Mouse (Mus musculus) liver, embryonic 15.5 days (tissue): Measurements from ENCODE around the gene Tekt5. TPM values are rescaled to one million over a fixed set of nuclear protein-coding genes. Genes with fewer than 3 reads are reported as not detected.

Source experiments
- ATAC-seq: fragments of 200-750 bp; cut with Nextera tagmentation; 2 replicates; pipeline ENCODE4 v1.8.0; 2017; ENCODE audit warnings: moderate number of reproducible peaks, mild to moderate bottlenecking, moderate library complexity; ENCODE audit not compliant: insufficient read depth
- H3K27ac ChIP-seq: fragments of 300-500 bp; sonication (generic); replicated peaks from 2 replicates; pipeline ENCODE4 v1.5.1; 2015; ENCODE audit warnings: mild to moderate bottlenecking, inconsistent platforms
- H3K27me3 ChIP-seq: fragments of 300-500 bp; sonication (generic); 2 replicates; pipeline ENCODE4 v1.6.1; 2015; ENCODE audit warnings: mild to moderate bottlenecking, inconsistent platforms
- H3K36me3 ChIP-seq: fragments of 300-500 bp; sonication (generic); replicated peaks from 2 replicates; pipeline ENCODE4 v1.6.1; 2015; ENCODE audit warnings: moderate library complexity, mild to moderate bottlenecking, inconsistent platforms
- H3K4me1 ChIP-seq: fragments of 300-500 bp; sonication (generic); replicated peaks from 2 replicates; pipeline ENCODE4 v1.6.1; 2015; ENCODE audit warnings: inconsistent platforms
- H3K4me2 ChIP-seq: fragments of 300-500 bp; sonication (generic); 2 replicates; pipeline ENCODE4 v1.6.1; 2015; ENCODE audit warnings: moderate library complexity, mild to moderate bottlenecking, inconsistent platforms
- H3K4me3 ChIP-seq: fragments of 300-500 bp; sonication (generic); replicated peaks from 2 replicates; pipeline ENCODE4 v1.5.1; 2015; ENCODE audit warnings: mild to moderate bottlenecking, inconsistent platforms
- H3K9ac ChIP-seq: fragments of 300-500 bp; sonication (generic); 2 replicates; pipeline ENCODE4 v1.6.1; 2015; ENCODE audit warnings: moderate library complexity, mild to moderate bottlenecking, inconsistent platforms
- H3K9me3 ChIP-seq: fragments of 300-500 bp; sonication (generic); replicated peaks from 2 replicates; pipeline ENCODE4 v1.6.1; 2016; ENCODE audit warnings: inconsistent platforms
- WGBS: fragments of 180-500 bp; shearing (Covaris S2); methylation state at CpG from one replicate; pipeline ENCODE4 v1.1.7; 2015; ENCODE audit warnings: mixed read lengths; ENCODE audit not compliant: insufficient replicate concordance; 5-methylcytosine and 5-hydroxymethylcytosine counted together
- polyA plus RNA-seq: library from polyadenylated mRNA; unstranded; fragments of >200 nt; fragmentation: Nextera tagmentation; extraction: Ambion mirVana; gene quantifications from 2 replicates; pipeline ENCODE4 v1.2.1, GENCODE M21; 2015

The Tekt5 gene
- polyA plus RNA-seq, 1 experiment from 2014 or later = 0.28 TPM

DNA sequence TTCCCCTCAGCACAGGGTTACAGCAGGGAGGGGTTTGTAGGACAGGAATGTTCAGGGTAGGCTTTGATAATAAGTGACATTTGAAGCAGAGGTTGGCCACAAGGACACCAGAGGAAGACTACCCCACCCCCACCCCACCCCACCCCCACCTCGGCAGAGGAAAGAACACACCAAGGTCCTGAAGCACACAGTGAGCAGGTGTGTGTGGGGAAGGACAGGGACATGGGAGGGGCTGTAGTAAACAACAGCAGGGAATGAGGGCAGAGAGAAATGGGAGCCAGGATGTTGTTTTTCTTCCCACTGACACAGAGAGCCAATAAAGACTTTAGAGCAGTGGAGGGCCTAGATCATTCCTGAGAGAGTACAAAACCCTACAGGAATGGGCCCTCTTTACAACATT, 18.0 kb downstream of the Tekt5 start:
- Histone ChIP-seq H3K4me1 (no peaks in the 10 kb centered on the region), H3K9me3 (no peaks in the 10 kb centered on the region), H3K4me3 (no peak overlapping the region), H3K9ac (no peak overlapping the region), H3K36me3 (no peaks in the 10 kb centered on the region), H3K4me2 (no peak overlapping the region), H3K27ac (no peak overlapping the region), H3K27me3 (peaks cover 31% of the 10 kb centered on the region; the same call in 1 of the 2 replicates)
- ATAC-seq = no peak
- 16% methylated on average over 1 of the region's 1 CpGs for WGBS

DNA sequence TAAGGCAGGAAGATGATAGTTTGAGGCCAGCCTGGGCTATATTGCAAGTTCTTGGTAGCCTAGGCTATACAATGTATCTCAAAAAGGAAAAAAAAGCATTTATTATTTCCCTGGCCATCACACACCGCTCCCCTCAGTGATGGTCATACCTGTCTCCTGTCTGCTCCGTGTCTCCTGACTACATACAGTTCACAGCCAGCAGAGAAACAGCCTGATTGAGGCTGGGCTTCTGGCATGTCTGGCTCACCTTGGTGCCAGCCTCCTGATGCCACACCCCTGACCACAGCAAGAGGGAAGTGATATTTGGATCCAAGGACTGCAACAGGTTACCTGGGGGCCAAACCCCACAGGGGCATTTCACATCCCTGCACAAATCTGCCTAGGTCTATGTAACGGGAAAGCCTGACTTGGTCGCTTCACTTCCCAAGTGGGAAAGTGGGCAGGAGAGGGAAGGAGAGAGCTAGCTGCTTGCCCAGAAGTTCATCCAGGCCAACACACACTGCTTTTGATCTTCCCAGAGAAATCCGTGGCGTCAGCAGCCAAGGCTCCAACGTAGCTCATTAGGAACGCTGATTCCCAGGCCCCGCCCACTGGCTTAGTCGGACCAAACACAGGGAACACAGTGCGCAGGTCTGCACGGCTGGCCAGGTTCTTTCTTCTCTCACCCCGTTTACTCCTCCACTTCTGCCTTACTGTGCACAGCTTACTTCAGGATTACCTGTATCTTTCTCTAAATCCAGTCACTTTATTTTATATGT, 20.9 kb downstream of the Tekt5 start:
- no peak overlapping the region for H3K9ac ChIP-seq
- no peak overlapping the region for H3K4me3 ChIP-seq
- peaks cover 14% of the 10 kb centered on the region; the same call in 1 of the 2 replicates for H3K27me3 ChIP-seq
- H3K4me1 ChIP-seq = no peaks in the 10 kb centered on the region
- ATAC-seq = no peak
- H3K27ac ChIP-seq = no peak overlapping the region
- WGBS = 32% methylated on average over 13 of the region's 13 CpGs
- no peaks in the 10 kb centered on the region for H3K36me3 ChIP-seq
- peak overlapping the region; percentile 36; the same call in 1 of the 2 replicates for H3K4me2 ChIP-seq
- H3K9me3 ChIP-seq = no peaks in the 10 kb centered on the region

- no peak overlapping the region for H3K27ac ChIP-seq
- H3K4me1 ChIP-seq = no peaks in the 10 kb centered on the region
- no peaks in the 10 kb centered on the region for H3K27me3 ChIP-seq
- H3K36me3 ChIP-seq = no peaks in the 10 kb centered on the region
- ATAC-seq = no peak
- no peaks in the 10 kb centered on the region for H3K9me3 ChIP-seq
- H3K4me2 ChIP-seq = no peak overlapping the region
- 68% methylated on average over 4 of the region's 4 CpGs for WGBS
- no peak overlapping the region for H3K9ac ChIP-seq
- H3K4me3 ChIP-seq = no peak overlapping the region
Measured at GRCm38 (mm10) chr16:10372372-10372771, 22.9 kb downstream of the Tekt5 start.

DNA sequence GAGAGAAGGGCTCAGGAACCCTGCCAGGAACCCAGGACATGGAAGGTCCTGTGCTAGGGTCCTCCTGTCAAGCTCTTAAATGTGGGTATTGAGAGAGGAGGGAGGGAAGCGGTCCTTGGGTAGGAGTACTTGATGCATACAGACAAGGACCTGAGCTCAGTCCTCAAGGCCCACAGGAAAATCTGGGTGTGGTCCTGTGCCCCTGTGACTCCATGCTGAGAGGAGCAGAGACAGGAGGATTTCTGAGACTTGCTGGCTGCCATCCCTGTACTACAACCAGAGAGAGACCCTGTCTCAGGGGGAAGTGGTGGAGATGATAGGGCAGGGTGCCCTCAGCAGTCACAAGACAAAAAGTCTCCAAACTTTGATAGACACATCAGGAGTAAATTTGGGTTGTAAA, 25.3 kb downstream of the Tekt5 start:
- 65% methylated on average over 1 of the region's 1 CpGs for WGBS
- Histone ChIP-seq H3K4me3 (no peak overlapping the region), H3K4me1 (no peaks in the 10 kb centered on the region), H3K9me3 (no peaks in the 10 kb centered on the region), H3K9ac (no peak overlapping the region), H3K27me3 (no peaks in the 10 kb centered on the region), H3K27ac (no peak overlapping the region), H3K4me2 (no peak overlapping the region), H3K36me3 (no peaks in the 10 kb centered on the region)
- ATAC-seq = no peak

DNA sequence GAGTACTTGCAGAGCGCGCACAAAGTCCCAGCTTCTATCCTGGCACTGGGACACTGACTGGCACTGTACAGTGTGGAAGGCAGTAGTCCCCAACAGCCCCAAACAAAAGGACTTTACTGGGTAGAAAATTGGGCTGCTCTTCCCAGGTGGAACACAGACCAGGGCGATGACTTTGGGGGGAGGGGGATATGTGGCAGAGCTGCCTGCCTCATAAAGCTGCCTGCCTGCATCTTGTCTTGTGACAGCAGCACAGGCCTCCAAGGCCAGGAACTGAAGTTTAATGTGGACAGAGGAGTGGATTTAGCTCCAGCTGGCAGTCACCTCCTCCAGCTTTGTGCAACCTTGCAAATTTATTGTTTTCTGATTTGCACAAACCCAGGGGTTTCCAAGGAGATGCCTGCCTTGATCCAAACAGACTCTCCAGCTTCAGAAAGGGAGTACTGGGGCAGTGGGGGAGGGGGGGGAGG, 25.8 kb downstream of the Tekt5 start:
- WGBS = 61% methylated on average over 3 of the region's 3 CpGs
- no peaks in the 10 kb centered on the region for H3K4me1 ChIP-seq
- ATAC-seq = no peak
- H3K4me3 ChIP-seq = no peak overlapping the region
- H3K9me3 ChIP-seq = no peaks in the 10 kb centered on the region
- H3K4me2 ChIP-seq = no peak overlapping the region
- no peaks in the 10 kb centered on the region for H3K36me3 ChIP-seq
- no peak overlapping the region for H3K9ac ChIP-seq
- H3K27me3 ChIP-seq = no peaks in the 10 kb centered on the region
- no peak overlapping the region for H3K27ac ChIP-seq

DNA sequence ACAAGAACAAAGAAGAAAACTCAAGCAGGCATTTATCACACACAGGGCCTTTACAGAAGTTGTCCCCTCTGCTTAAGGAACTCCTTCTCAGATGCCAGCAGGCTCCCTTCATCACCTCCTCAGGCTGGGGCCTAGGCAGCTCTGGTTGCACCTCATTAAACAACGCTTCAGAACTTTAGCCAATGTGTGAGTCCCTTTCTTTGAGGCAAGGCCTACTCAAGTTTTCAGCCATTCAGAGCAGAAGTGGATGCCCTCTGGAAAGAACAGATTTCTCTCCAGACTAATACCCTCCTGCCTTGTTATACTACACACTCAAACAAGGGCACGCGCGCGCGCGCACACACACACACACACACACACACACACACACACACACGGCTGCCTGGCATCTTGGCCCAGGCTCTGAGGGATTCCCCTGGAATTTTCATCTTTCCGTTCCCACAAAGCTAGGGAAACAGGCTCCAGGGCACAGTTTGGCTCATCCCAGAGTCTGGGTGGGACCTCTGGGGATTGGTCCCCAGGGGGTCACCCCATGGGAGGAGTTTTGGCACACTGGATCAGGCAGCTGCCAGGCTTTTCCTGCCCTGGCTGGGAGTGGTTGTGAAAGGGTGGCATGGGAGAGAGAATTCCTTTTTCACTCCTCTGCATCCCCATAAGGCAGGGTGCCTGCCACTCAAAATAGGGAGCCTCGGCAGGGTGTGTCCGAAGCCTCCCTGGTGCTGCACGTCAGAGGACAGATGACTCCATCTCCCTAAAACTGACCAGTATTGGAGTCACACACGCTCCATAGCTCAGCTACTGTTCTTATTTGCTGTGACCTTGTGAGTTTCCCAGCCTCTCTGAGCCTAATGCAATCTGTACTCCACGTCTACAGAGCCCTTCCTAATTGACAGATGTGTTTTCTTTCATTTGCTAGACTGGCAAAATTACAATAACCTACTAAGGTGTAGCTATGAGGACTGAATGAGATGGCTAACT, 28.8 kb downstream of the Tekt5 start:
- no peak overlapping the region for H3K4me3 ChIP-seq
- no peaks in the 10 kb centered on the region for H3K9me3 ChIP-seq
- no peaks in the 10 kb centered on the region for H3K27me3 ChIP-seq
- H3K36me3 ChIP-seq = no peaks in the 10 kb centered on the region
- no peak overlapping the region for H3K4me2 ChIP-seq
- no peaks in the 10 kb centered on the region for H3K4me1 ChIP-seq
- no peak overlapping the region for H3K27ac ChIP-seq
- no peak overlapping the region for H3K9ac ChIP-seq
- ATAC-seq = no peak
- 73% methylated on average over 14 of the region's 14 CpGs for WGBS

- H3K4me2 ChIP-seq = no peak overlapping the region
- no peak overlapping the region for H3K4me3 ChIP-seq
- H3K9me3 ChIP-seq = no peaks in the 10 kb centered on the region
- H3K27me3 ChIP-seq = peaks cover 5% of the 10 kb centered on the region; the same call in 1 of the 2 replicates
- H3K36me3 ChIP-seq = no peaks in the 10 kb centered on the region
- ATAC-seq = no peak
- WGBS = 59% methylated on average over 4 of the region's 4 CpGs
- H3K27ac ChIP-seq = no peak overlapping the region
- no peak overlapping the region for H3K9ac ChIP-seq
- no peaks in the 10 kb centered on the region for H3K4me1 ChIP-seq
Measured at GRCm38 (mm10) chr16:10365796-10366195, 29.5 kb downstream of the Tekt5 start.

GRCm38 (mm10) chr16:10363061-10363460, 32.2 kb downstream of the Tekt5 start:
- H3K4me1 ChIP-seq = peaks cover 13% of the 10 kb centered on the region
- WGBS = 48% methylated on average over 1 of the region's 1 CpGs
- no peak overlapping the region for H3K4me2 ChIP-seq
- H3K9ac ChIP-seq = no peak overlapping the region
- no peak overlapping the region for H3K27ac ChIP-seq
- H3K36me3 ChIP-seq = no peaks in the 10 kb centered on the region
- no peak overlapping the region for H3K4me3 ChIP-seq
- H3K27me3 ChIP-seq = peaks cover 6% of the 10 kb centered on the region; the same call in 1 of the 2 replicates
- H3K9me3 ChIP-seq = no peaks in the 10 kb centered on the region
- ATAC-seq = no peak

- Histone ChIP-seq H3K4me1 (peaks cover 18% of the 10 kb centered on the region), H3K27ac (no peak overlapping the region), H3K9ac (no peak overlapping the region), H3K4me2 (no peak overlapping the region), H3K4me3 (no peak overlapping the region), H3K9me3 (no peaks in the 10 kb centered on the region), H3K27me3 (peaks cover 6% of the 10 kb centered on the region; the same call in 1 of the 2 replicates), H3K36me3 (no peaks in the 10 kb centered on the region)
- no peak for ATAC-seq
- 65% methylated on average over 6 of the region's 6 CpGs for WGBS
Measured at GRCm38 (mm10) chr16:10359241-10359640, 36.0 kb downstream of the Tekt5 start.

GRCm38 (mm10) chr16:10358010-10358934, 37.0 kb downstream of the Tekt5 start:
- 16% methylated on average over 30 of the region's 30 CpGs for WGBS
- Histone ChIP-seq H3K9ac (no peak overlapping the region), H3K9me3 (no peaks in the 10 kb centered on the region), H3K27ac (no peak overlapping the region), H3K27me3 (peaks cover 6% of the 10 kb centered on the region; the same call in 1 of the 2 replicates), H3K4me1 (peaks cover 18% of the 10 kb centered on the region), H3K36me3 (no peaks in the 10 kb centered on the region), H3K4me2 (peak overlapping the region; percentile 60), H3K4me3 (peak overlapping the region; percentile 32; the same call in 1 of the 2 replicates)
- ATAC-seq = peak; percentile 93
